Mouse (Mus musculus): ENCODE results near the gene Bclaf1. TPM values are rescaled to one million over a fixed set of nuclear protein-coding genes. Genes with fewer than 3 reads are reported as not detected.
A peak's percentile ranks its signal among the peaks of the same experiment; 100 is the strongest.

The Bclaf1 gene
- polyA plus RNA-seq, 1 experiment: 180 TPM

DNA sequence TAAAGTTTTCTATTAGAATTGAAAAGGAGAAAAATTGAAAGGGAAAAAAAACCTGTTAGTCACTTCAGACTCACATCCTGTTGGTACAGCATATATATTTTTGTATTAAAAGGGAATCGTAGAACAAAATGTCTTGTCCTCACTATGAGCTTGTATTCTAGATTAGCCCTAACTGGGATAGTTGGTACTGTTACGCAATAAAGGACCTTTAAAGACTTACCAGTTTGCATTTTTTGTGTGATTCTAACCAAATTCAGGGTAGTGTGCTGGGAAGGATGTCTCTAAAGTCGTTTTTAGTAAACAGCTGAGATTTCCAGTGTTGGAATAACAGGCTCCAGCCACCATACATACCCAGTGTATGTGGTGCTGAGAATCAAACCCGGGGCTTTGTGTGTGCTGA lies 1.7 kb downstream of the Bclaf1 start:
- H3K4me3 ChIP-seq (ENCODE audit: insufficient read depth, low read length): peak overlapping the region; percentile 32
- H3K27ac ChIP-seq (ENCODE audit: insufficient read depth, low read length): no peak overlapping the region
- H3K4me1 ChIP-seq (ENCODE audit: control insufficient read depth, insufficient read depth, low read length): peaks cover 6% of the 10 kb centered on the region
- no peak for TF ChIP-seq CTCF (IDR thresholded peaks at IDR 0.05; ENCODE audit: borderline replicate concordance, insufficient read depth, low read length)
- no peak for TF ChIP-seq POLR2A (IDR thresholded peaks at IDR 0.05; ENCODE audit: low read depth, low read length)

DNA sequence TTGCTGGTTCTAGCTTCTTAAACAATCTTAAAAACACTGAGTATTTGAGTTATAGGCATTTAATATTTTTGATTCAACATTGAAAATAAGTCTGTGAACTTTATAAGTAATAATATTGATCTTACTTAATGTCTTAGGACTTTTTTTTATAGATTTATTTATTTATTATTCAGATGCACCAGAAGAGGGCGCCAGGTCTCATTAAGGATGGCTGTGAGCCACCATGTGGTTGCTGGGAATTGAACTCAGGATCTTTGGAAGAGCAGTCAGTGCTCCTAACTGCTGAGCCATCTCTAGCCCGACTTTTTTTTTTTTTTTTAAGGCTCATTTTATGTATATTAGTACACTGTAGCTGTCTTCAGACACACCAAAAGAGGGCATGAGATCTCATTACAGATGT lies 2.5 kb downstream of the Bclaf1 start:
- H3K27ac ChIP-seq (ENCODE audit: insufficient read depth, low read length): no peak overlapping the region
- no peak overlapping the region for H3K4me3 ChIP-seq (ENCODE audit: insufficient read depth, low read length)
- peaks cover 6% of the 10 kb centered on the region for H3K4me1 ChIP-seq (ENCODE audit: control insufficient read depth, insufficient read depth, low read length)
- TF ChIP-seq CTCF (IDR thresholded peaks at IDR 0.05; ENCODE audit: borderline replicate concordance, insufficient read depth, low read length) (no peak), POLR2A (IDR thresholded peaks at IDR 0.05; ENCODE audit: low read depth, low read length) (no peak)

DNA sequence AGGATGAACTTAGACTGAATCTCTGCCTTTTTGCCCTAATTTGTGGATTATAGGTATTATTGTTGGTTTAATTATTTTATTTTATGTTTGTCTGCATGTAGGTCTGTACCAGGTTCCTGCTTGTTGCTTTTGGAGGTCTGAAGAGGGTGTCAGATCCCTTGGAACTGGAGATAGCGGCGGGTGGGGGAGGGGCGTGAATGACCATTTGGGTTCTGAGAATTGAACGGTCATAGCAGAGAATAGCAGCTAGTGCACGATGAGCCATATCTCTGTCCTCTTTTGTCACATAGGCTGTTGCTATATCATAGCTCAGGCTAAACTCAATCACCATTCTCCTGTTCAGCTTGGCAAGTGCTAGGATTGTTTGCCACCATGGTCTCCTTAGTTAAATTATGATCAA lies 5.2 kb downstream of the Bclaf1 start:
- TF ChIP-seq CTCF (IDR thresholded peaks at IDR 0.05; ENCODE audit: borderline replicate concordance, insufficient read depth, low read length) (no peak), POLR2A (IDR thresholded peaks at IDR 0.05; ENCODE audit: low read depth, low read length) (no peak)
- no peak overlapping the region for H3K4me3 ChIP-seq (ENCODE audit: insufficient read depth, low read length)
- no peaks in the 10 kb centered on the region for H3K4me1 ChIP-seq (ENCODE audit: control insufficient read depth, insufficient read depth, low read length)
- no peak overlapping the region for H3K27ac ChIP-seq (ENCODE audit: insufficient read depth, low read length)

- Histone ChIP-seq H3K4me1 (ENCODE audit: control insufficient read depth, insufficient read depth, low read length) (no peaks in the 10 kb centered on the region; the same call in 1 of the 2 replicates), H3K27ac (ENCODE audit: insufficient read depth, low read length) (no peak overlapping the region), H3K4me3 (ENCODE audit: insufficient read depth, low read length) (no peak overlapping the region)
- TF ChIP-seq POLR2A (IDR thresholded peaks at IDR 0.05; ENCODE audit: low read depth, low read length): no peak
- no peak for TF ChIP-seq CTCF (IDR thresholded peaks at IDR 0.05; ENCODE audit: borderline replicate concordance, insufficient read depth, low read length)
Observed at GRCm38 (mm10) chr10:20326226-20326625, 14.0 kb downstream of the Bclaf1 start.

DNA sequence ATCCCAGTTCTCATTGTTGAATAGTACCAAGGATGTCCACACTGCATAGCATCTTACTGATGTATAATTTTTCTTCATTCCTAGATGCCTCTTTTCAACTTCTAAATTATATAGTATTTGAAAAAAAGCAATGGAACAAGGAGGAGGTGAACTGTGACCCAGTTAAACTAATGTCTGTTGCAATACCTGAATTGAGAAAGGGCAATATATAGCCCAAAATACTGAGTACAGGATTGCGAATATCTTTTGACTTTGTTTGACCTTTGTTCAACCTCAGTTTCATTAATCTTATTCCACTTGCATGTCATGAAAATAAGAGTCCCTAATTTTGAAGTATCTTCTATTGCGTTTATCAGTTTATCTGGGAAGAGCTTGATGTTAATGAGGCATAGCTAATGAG lies 19.0 kb downstream of the Bclaf1 start:
- TF ChIP-seq CTCF (IDR thresholded peaks at IDR 0.05; ENCODE audit: borderline replicate concordance, insufficient read depth, low read length) (no peak), POLR2A (IDR thresholded peaks at IDR 0.05; ENCODE audit: low read depth, low read length) (no peak)
- H3K27ac ChIP-seq (ENCODE audit: insufficient read depth, low read length): no peak overlapping the region
- no peak overlapping the region for H3K4me3 ChIP-seq (ENCODE audit: insufficient read depth, low read length)
- H3K4me1 ChIP-seq (ENCODE audit: control insufficient read depth, insufficient read depth, low read length): no peaks in the 10 kb centered on the region

GRCm38 (mm10) chr10:20337872-20338271 lies 25.6 kb downstream of the Bclaf1 start:
- TF ChIP-seq POLR2A (IDR thresholded peaks at IDR 0.05; ENCODE audit: low read depth, low read length) (no peak), CTCF (IDR thresholded peaks at IDR 0.05; ENCODE audit: borderline replicate concordance, insufficient read depth, low read length) (no peak)
- no peak overlapping the region for H3K4me3 ChIP-seq (ENCODE audit: insufficient read depth, low read length)
- H3K27ac ChIP-seq (ENCODE audit: insufficient read depth, low read length): no peak overlapping the region
- H3K4me1 ChIP-seq (ENCODE audit: control insufficient read depth, insufficient read depth, low read length): no peaks in the 10 kb centered on the region

DNA sequence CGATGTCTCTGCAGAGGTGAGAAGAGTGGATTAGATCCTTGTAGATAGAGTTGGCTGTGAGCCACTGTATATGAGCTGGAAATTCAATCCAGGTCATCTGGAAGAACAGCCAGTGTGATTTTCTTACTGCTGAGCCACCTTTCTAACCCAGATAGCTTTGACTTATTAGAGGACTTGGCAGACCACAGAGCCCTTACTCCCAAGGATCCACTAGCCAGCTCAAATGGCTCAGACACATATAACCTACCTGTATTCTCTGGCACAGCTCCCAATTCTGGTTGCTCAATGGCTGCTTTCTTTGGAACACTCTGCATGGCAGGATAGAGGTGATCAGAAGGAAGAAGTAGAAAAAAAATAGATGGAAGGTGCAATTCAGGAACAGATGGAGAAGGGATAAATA lies 33.5 kb downstream of the Bclaf1 start:
- Histone ChIP-seq H3K27ac (ENCODE audit: insufficient read depth, low read length) (no peak overlapping the region), H3K4me3 (ENCODE audit: insufficient read depth, low read length) (no peak overlapping the region), H3K4me1 (ENCODE audit: control insufficient read depth, insufficient read depth, low read length) (no peaks in the 10 kb centered on the region)
- no peak for TF ChIP-seq POLR2A (IDR thresholded peaks at IDR 0.05; ENCODE audit: low read depth, low read length)
- no peak for TF ChIP-seq CTCF (IDR thresholded peaks at IDR 0.05; ENCODE audit: borderline replicate concordance, insufficient read depth, low read length)

GRCm38 (mm10) chr10:20347285-20348214 lies 35.3 kb downstream of the Bclaf1 start, which contains the start of gene Mtfr2:
Gene Mtfr2 (plus strand): TSS chr10:20347770.
- Histone ChIP-seq H3K4me1 (ENCODE audit: control insufficient read depth, insufficient read depth, low read length) (no peaks in the 10 kb centered on the region), H3K4me3 (ENCODE audit: insufficient read depth, low read length) (peak within 1 kb of the TSS; percentile 50), H3K27ac (ENCODE audit: insufficient read depth, low read length) (no peak within 1 kb of the TSS)
- TF ChIP-seq POLR2A (IDR thresholded peaks at IDR 0.05; ENCODE audit: low read depth, low read length): peak; percentile 55
- no peak for TF ChIP-seq CTCF (IDR thresholded peaks at IDR 0.05; ENCODE audit: borderline replicate concordance, insufficient read depth, low read length)

DNA sequence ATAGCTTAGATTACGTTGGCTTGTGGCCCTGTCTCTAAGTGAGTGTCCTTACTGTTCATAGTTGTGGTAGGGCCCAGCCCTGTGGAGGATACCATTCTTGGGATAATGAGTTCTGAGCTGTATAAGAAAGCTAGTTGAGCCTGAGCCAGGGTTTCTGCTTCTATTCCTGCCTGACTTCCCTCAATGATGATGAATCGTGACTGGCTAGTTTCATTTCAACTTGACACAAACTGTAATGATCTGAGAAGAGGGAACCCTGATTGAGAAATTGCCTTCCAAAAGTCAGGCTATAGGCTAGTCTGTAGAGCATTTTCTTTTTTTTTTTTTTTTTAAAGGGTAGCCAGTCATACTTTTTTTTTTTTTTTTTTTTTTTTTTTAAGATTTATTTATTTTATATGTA lies 36.6 kb downstream of the Bclaf1 start:
- Histone ChIP-seq H3K4me3 (ENCODE audit: insufficient read depth, low read length) (no peak overlapping the region), H3K4me1 (ENCODE audit: control insufficient read depth, insufficient read depth, low read length) (no peaks in the 10 kb centered on the region), H3K27ac (ENCODE audit: insufficient read depth, low read length) (no peak overlapping the region)
- TF ChIP-seq POLR2A (IDR thresholded peaks at IDR 0.05; ENCODE audit: low read depth, low read length) (no peak), CTCF (IDR thresholded peaks at IDR 0.05; ENCODE audit: borderline replicate concordance, insufficient read depth, low read length) (no peak)
